8 mouse cellular contexts compared by ENCODE assay signal in the genomic region with DNA sequence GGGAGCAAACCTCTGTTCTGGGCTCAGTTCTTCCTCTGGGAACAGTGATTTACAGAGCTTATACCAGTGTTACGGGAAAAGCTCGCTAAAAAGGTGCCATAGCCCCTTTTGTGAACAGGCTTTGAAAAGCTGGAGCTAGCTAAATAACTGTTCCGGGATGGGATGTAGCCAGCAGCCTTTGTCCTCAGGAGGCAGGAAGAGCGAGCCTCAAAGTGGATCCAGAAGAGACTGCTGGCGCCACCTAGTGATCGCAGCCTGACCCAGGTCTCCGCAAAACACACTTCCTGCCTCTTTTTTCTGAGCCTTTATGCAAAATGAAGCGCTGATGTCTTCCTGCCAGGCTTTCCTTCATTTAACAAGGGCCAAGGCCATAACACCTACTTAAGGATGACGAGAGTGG. TPM values are rescaled to one million over a fixed set of nuclear protein-coding genes. Genes with fewer than 3 reads are reported as not detected.
A peak's percentile ranks its signal among the peaks of the same experiment; 100 is the strongest.
DNase-seq lines count a peak whose midpoint lies in the region; ATAC-seq lines count a peak whose summit lies in the region.

No protein-coding gene starts in this region.

- H3K4me2 ChIP-seq in heart, embryonic 16.5 days (ENCODE audit: low read depth, low read length) = peak overlapping the region; percentile 67
- H3K4me2 ChIP-seq in liver, embryonic 15.5 days = peak overlapping the region; percentile 87
- peak overlapping the region; percentile 80 for H3K4me2 ChIP-seq in neural tube, embryonic 12.5 days (replicated peaks)

- H3K9ac ChIP-seq in heart, embryonic 16.5 days (ENCODE audit: low read length) = peak overlapping the region; percentile 72
- peak overlapping the region; percentile 78; the same call in 1 of the 2 replicates for H3K9ac ChIP-seq in liver, embryonic 15.5 days
- peak overlapping the region; percentile 61 for H3K9ac ChIP-seq in neural tube, embryonic 12.5 days

- peak; percentile 64 for DNase-seq in c-Kit-negative CD71-positive TER-119-positive erythroid progenitor cells, embryonic 14.5 days (ENCODE audit: low read depth, low spot score)
- peak; percentile 84 for DNase-seq in forebrain, embryonic 10.5 days (ENCODE audit: extremely low spot score, low spot score)
- peak; percentile 92 to 96 for DNase-seq in kidney, postnatal 36 days
- peak; percentile 73 for DNase-seq in telencephalon, adult 2 months (ENCODE audit: low read depth, low spot score)

- no peaks in the 10 kb centered on the region for H3K9me3 ChIP-seq in forebrain, embryonic 10.5 days
- no peaks in the 10 kb centered on the region for H3K9me3 ChIP-seq in heart, embryonic 16.5 days (replicated peaks; ENCODE audit: control insufficient read depth, low read length)
- H3K9me3 ChIP-seq in liver, embryonic 15.5 days (replicated peaks) = no peaks in the 10 kb centered on the region
- H3K9me3 ChIP-seq in neural tube, embryonic 12.5 days = no peaks in the 10 kb centered on the region

- peaks cover 49% of the 10 kb centered on the region for H3K4me1 ChIP-seq in forebrain, embryonic 10.5 days
- H3K4me1 ChIP-seq in heart, embryonic 16.5 days (ENCODE audit: control insufficient read depth, insufficient read depth, low read length) = peaks cover 21% of the 10 kb centered on the region
- H3K4me1 ChIP-seq in liver, embryonic 15.5 days (replicated peaks) = peaks cover 54% of the 10 kb centered on the region
- peaks cover 26% of the 10 kb centered on the region for H3K4me1 ChIP-seq in neural tube, embryonic 12.5 days

- H3K4me3 ChIP-seq in forebrain, embryonic 10.5 days = peak overlapping the region; percentile 50
- H3K4me3 ChIP-seq in heart, embryonic 16.5 days (ENCODE audit: low read length) = peak overlapping the region; percentile 42
- H3K4me3 ChIP-seq in liver, embryonic 15.5 days (replicated peaks) = peak overlapping the region; percentile 38
- peak overlapping the region; percentile 19 for H3K4me3 ChIP-seq in neural tube, embryonic 12.5 days

- peak; percentile 55 for ATAC-seq in CD4-positive, CD25-positive, alpha-beta regulatory T cell, adult 4 months
- ATAC-seq in heart, embryonic 16.5 days (replicated peaks; ENCODE audit: extremely low read depth, insufficient read depth, low FRiP score) = peak; percentile 53
- ATAC-seq in liver, embryonic 15.5 days (ENCODE audit: insufficient read depth) = no peak
- ATAC-seq in neural tube, embryonic 12.5 days (ENCODE audit: low FRiP score, low read depth) = peak; percentile 64

- H3K27me3 ChIP-seq in forebrain, embryonic 10.5 days (ENCODE audit: poor library complexity, severe bottlenecking) = no peaks in the 10 kb centered on the region
- H3K27me3 ChIP-seq in heart, embryonic 16.5 days (ENCODE audit: control insufficient read depth, insufficient read depth, low read length) = no peaks in the 10 kb centered on the region
- no peaks in the 10 kb centered on the region for H3K27me3 ChIP-seq in liver, embryonic 15.5 days
- H3K27me3 ChIP-seq in neural tube, embryonic 12.5 days (replicated peaks) = no peaks in the 10 kb centered on the region

- H3K36me3 ChIP-seq in forebrain, embryonic 10.5 days (replicated peaks) = peaks cover 39% of the 10 kb centered on the region
- peaks cover 3% of the 10 kb centered on the region for H3K36me3 ChIP-seq in heart, embryonic 16.5 days (ENCODE audit: control insufficient read depth, insufficient read depth)
- peaks cover 35% of the 10 kb centered on the region for H3K36me3 ChIP-seq in liver, embryonic 15.5 days (replicated peaks)
- H3K36me3 ChIP-seq in neural tube, embryonic 12.5 days = peaks cover 16% of the 10 kb centered on the region

- peak overlapping the region; percentile 96 for H3K27ac ChIP-seq in forebrain, embryonic 10.5 days
- H3K27ac ChIP-seq in heart, embryonic 16.5 days (ENCODE audit: low read length) = peak overlapping the region; percentile 86
- H3K27ac ChIP-seq in liver, embryonic 15.5 days (replicated peaks) = peak overlapping the region; percentile 94
- H3K27ac ChIP-seq in neural tube, embryonic 12.5 days = peak overlapping the region; percentile 88

- WGBS in forebrain, embryonic 10.5 days = 3% methylated on average over 9 of the region's 9 CpGs
- 1% methylated on average over 9 of the region's 9 CpGs for WGBS in heart, embryonic 16.5 days
- WGBS in liver, embryonic 15.5 days (ENCODE audit: insufficient replicate concordance) = 2% methylated on average over 9 of the region's 9 CpGs
- 2% methylated on average over 9 of the region's 9 CpGs for WGBS in neural tube, embryonic 12.5 days

RNA-seq across cellular contexts. Expression of a gene that starts 2.3 kb away (rescaled TPM):
- 100 to 1,000 TPM; 104 to 182 TPM for polyA plus RNA-seq in CD4-positive, CD25-positive, alpha-beta regulatory T cell, adult 4 months (2017; shearing (Covaris generic))
- polyA plus RNA-seq in forebrain, embryonic 10.5 days (2016; fragmentation: Nextera tagmentation; extraction: Ambion mirVana) = 465 and 471 TPM in 2 replicates
- 276 and 277 TPM in 2 replicates for polyA plus RNA-seq in heart, embryonic 16.5 days (2015; fragmentation: Nextera tagmentation; extraction: Ambion mirVana)
- 151 and 177 TPM in 2 replicates for polyA plus RNA-seq in liver, embryonic 15.5 days (2015; fragmentation: Nextera tagmentation; extraction: Ambion mirVana)
- 369 and 375 TPM in 2 replicates for polyA plus RNA-seq in neural tube, embryonic 12.5 days (2016; fragmentation: Nextera tagmentation; extraction: Ambion mirVana)

RNA-seq across cellular contexts. Expression of a gene that starts 2.7 kb away (rescaled TPM):
- polyA plus RNA-seq in CD4-positive, CD25-positive, alpha-beta regulatory T cell, adult 4 months (2017; shearing (Covaris generic)) = 10 to 100 TPM in 1 of 2 experiments, 1 to 10 TPM in 1; 9.2 to 12.7 TPM
- polyA plus RNA-seq in forebrain, embryonic 10.5 days (2016; fragmentation: Nextera tagmentation; extraction: Ambion mirVana) = 21.1 and 24.5 TPM in 2 replicates
- polyA plus RNA-seq in heart, embryonic 16.5 days (2015; fragmentation: Nextera tagmentation; extraction: Ambion mirVana) = 11.4 TPM in 2 replicates
- polyA plus RNA-seq in liver, embryonic 15.5 days (2015; fragmentation: Nextera tagmentation; extraction: Ambion mirVana) = 27.1 and 33.0 TPM in 2 replicates
- polyA plus RNA-seq in neural tube, embryonic 12.5 days (2016; fragmentation: Nextera tagmentation; extraction: Ambion mirVana) = 20.6 and 21.2 TPM in 2 replicates

RNA-seq across cellular contexts. Expression of a gene that starts 25.6 kb away (rescaled TPM):
- polyA plus RNA-seq in CD4-positive, CD25-positive, alpha-beta regulatory T cell, adult 4 months (2017; shearing (Covaris generic)) = 10 to 100 TPM; 19.3 to 23.0 TPM
- 62.4 and 66.2 TPM in 2 replicates for polyA plus RNA-seq in forebrain, embryonic 10.5 days (2016; fragmentation: Nextera tagmentation; extraction: Ambion mirVana)
- polyA plus RNA-seq in heart, embryonic 16.5 days (2015; fragmentation: Nextera tagmentation; extraction: Ambion mirVana) = 25.1 TPM in 2 replicates
- 10.9 and 11.6 TPM in 2 replicates for polyA plus RNA-seq in liver, embryonic 15.5 days (2015; fragmentation: Nextera tagmentation; extraction: Ambion mirVana)
- 41.6 and 42.9 TPM in 2 replicates for polyA plus RNA-seq in neural tube, embryonic 12.5 days (2016; fragmentation: Nextera tagmentation; extraction: Ambion mirVana)

RNA-seq across cellular contexts. Expression of a gene that starts 25.8 kb away (rescaled TPM):
- 10 to 100 TPM; 39.1 to 52.7 TPM for polyA plus RNA-seq in CD4-positive, CD25-positive, alpha-beta regulatory T cell, adult 4 months (2017; shearing (Covaris generic))
- polyA plus RNA-seq in forebrain, embryonic 10.5 days (2016; fragmentation: Nextera tagmentation; extraction: Ambion mirVana) = 15.3 and 16.7 TPM in 2 replicates
- polyA plus RNA-seq in heart, embryonic 16.5 days (2015; fragmentation: Nextera tagmentation; extraction: Ambion mirVana) = 20.6 and 22.8 TPM in 2 replicates
- polyA plus RNA-seq in liver, embryonic 15.5 days (2015; fragmentation: Nextera tagmentation; extraction: Ambion mirVana) = 14.5 and 18.0 TPM in 2 replicates
- polyA plus RNA-seq in neural tube, embryonic 12.5 days (2016; fragmentation: Nextera tagmentation; extraction: Ambion mirVana) = 16.2 and 16.6 TPM in 2 replicates

RNA-seq across cellular contexts. Expression of a gene that starts 31.2 kb away (rescaled TPM):
- polyA plus RNA-seq in CD4-positive, CD25-positive, alpha-beta regulatory T cell, adult 4 months (2017; shearing (Covaris generic)) = not detected
- 0.38 and 0.85 TPM in 2 replicates for polyA plus RNA-seq in forebrain, embryonic 10.5 days (2016; fragmentation: Nextera tagmentation; extraction: Ambion mirVana)
- 1.7 and 2.1 TPM in 2 replicates for polyA plus RNA-seq in heart, embryonic 16.5 days (2015; fragmentation: Nextera tagmentation; extraction: Ambion mirVana)
- polyA plus RNA-seq in liver, embryonic 15.5 days (2015; fragmentation: Nextera tagmentation; extraction: Ambion mirVana) = 11.8 and 11.9 TPM in 2 replicates
- 0.33 and 0.87 TPM in 2 replicates for polyA plus RNA-seq in neural tube, embryonic 12.5 days (2016; fragmentation: Nextera tagmentation; extraction: Ambion mirVana)
